Mouse (Mus musculus): Measurements from ENCODE around the gene Asgr1. TPM values are rescaled to one million over a fixed set of nuclear protein-coding genes. Genes with fewer than 3 reads are reported as not detected.

The Asgr1 gene
- total RNA-seq, 2 experiments from 2014 or later: 0.33 TPM; not detected in 1

GRCm38 (mm10) chr11:70024151-70024514 is 29.8 kb upstream of the Asgr1 start:
- DNase-seq: no peak

- DNase-seq: peak in 1 of 2 experiments; percentile 65
Observed at GRCm38 (mm10) chr11:70026689-70027088, 27.2 kb upstream of the Asgr1 start.

- DNase-seq: no peak
Observed at GRCm38 (mm10) chr11:70027397-70027796, 26.5 kb upstream of the Asgr1 start.

- no peak for DNase-seq
Observed at GRCm38 (mm10) chr11:70028401-70029129, 25.3 kb upstream of the Asgr1 start.

- DNase-seq: peak; percentile 54 to 70
Observed at GRCm38 (mm10) chr11:70029130-70029801, 24.6 kb upstream of the Asgr1 start.

GRCm38 (mm10) chr11:70029829-70030550 is 23.9 kb upstream of the Asgr1 start:
- DNase-seq: no peak

GRCm38 (mm10) chr11:70030651-70031320 is 23.1 kb upstream of the Asgr1 start:
- DNase-seq: no peak

GRCm38 (mm10) chr11:70031321-70031670 is 22.6 kb upstream of the Asgr1 start:
- DNase-seq: no peak

- DNase-seq: no peak
Observed at GRCm38 (mm10) chr11:70038174-70038573, 15.7 kb upstream of the Asgr1 start.

GRCm38 (mm10) chr11:70039631-70040030 is 14.3 kb upstream of the Asgr1 start:
- no peak for DNase-seq

GRCm38 (mm10) chr11:70040184-70040583 is 13.7 kb upstream of the Asgr1 start:
- no peak for DNase-seq

- DNase-seq: no peak
Observed at GRCm38 (mm10) chr11:70042309-70043085, 11.4 kb upstream of the Asgr1 start.

- no peak for DNase-seq
Observed at GRCm38 (mm10) chr11:70043665-70044064, 10.2 kb upstream of the Asgr1 start.

GRCm38 (mm10) chr11:70045435-70045834 is 8.4 kb upstream of the Asgr1 start:
- DNase-seq: no peak

GRCm38 (mm10) chr11:70049366-70049765 is 4.5 kb upstream of the Asgr1 start:
- DNase-seq: no peak

- peak in 1 of 2 experiments; percentile 40 for DNase-seq
Observed at GRCm38 (mm10) chr11:70049816-70050215, 4.1 kb upstream of the Asgr1 start.

- DNase-seq: no peak
Observed at GRCm38 (mm10) chr11:70053156-70053555, 729 bp upstream of the Asgr1 start.

GRCm38 (mm10) chr11:70055618-70056214 is 1.8 kb downstream of the Asgr1 start:
- DNase-seq: peak; percentile 77 to 78

GRCm38 (mm10) chr11:70057805-70058204 is 3.9 kb downstream of the Asgr1 start:
- DNase-seq: no peak

- DNase-seq: no peak
Observed at GRCm38 (mm10) chr11:70059930-70060329, 6.0 kb downstream of the Asgr1 start.

- DNase-seq: no peak
Observed at GRCm38 (mm10) chr11:70063053-70063452, 9.2 kb downstream of the Asgr1 start.

All from adrenal gland, postnatal 36 days (tissue).